Mouse (Mus musculus) gastrocnemius, postnatal 25 days (tissue): ENCODE data around the gene Oas1g. TPM values are rescaled to one million over a fixed set of nuclear protein-coding genes. Genes with fewer than 3 reads are reported as not detected.
"Not testable (repeated sequence)": the region's sequence is repeated elsewhere in the genome, so short reads cannot be mapped to it uniquely, and the experiment has no call there.

Experiments used
- DNase-seq: peaks from one replicate; pipeline ENCODE4 v3.0.0; 2022
- long read RNA-seq, 2 experiments: library from polyadenylated mRNA; stranded (forward); transcript quantifications; one replicate each; pipeline ENCODE4 v2.0.0; 2021
- total RNA-seq, 2 experiments: library from RNA; stranded (reverse); gene quantifications; 1 replicate in 1 of 2; 2 replicates in 1 of 2; pipeline ENCODE4 v1.2.3; 2021

The Oas1g gene
- total RNA-seq = not detected
- long read RNA-seq, experiment 1 = 0 reads
- long read RNA-seq, experiment 2 = 0 reads

DNA sequence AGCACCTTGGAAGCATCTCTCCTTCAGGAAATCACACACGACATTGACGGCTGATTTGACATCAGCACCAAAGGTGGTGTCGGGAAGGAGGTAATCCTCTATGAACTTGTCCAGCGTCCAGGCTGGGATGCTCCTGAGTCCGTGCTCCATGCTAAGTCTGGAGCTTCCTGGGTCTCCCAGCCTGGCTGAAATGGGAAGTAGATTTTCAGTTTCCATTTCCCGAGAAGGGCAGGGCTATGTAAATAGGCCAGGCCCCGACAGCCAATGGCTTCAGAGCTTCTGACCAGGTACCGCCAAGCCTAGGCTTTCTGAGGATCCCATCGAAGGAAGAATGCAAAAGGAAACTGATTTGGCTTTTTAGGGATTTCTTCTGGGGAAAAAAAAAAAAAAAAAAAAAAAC is at the start of gene Oas1g:
TSS of gene Oas1g (minus strand) at position 201 of the 400 bp plus-strand sequence.
- DNase-seq = not testable (repeated sequence)

DNA sequence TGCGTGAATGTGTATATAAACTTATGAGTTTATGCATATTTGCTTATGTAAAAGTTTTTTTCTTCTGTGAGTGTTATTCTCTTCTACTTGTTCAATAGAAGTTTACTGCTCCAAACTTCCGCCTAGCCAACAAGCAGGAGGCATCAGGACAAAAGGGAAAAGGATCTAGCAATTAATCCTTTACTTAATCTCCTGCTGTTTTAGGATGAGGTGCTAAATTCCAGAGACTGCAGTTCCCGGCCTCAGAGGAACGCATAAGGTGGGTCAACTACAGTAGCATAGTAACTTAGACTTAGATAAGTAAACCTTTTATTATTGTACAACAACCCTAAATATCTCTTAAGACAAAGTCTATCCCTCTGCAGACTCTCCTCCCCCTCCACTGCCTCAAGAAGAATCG is 46.6 kb upstream of the Oas1g start:
- no peak for DNase-seq

DNA sequence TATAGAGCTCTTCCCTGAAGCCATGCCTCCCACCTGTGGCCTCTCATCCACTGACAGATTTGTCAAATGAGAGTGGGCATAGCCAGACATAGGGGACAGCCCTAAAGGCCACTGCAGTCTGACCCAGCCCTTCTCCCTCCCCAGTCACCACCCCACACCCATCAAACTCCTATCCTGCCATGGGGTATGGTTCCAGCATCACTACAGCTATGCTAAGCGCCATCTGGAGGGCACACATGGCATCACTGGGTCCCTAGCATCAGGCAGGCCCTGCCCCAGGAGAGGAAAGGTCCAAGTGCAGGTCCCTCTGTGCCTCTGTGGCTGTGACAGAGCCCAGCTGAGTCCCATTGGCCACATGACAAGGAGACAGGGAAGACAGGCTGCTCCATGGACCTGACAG is 39.6 kb upstream of the Oas1g start:
- no peak for DNase-seq

DNA sequence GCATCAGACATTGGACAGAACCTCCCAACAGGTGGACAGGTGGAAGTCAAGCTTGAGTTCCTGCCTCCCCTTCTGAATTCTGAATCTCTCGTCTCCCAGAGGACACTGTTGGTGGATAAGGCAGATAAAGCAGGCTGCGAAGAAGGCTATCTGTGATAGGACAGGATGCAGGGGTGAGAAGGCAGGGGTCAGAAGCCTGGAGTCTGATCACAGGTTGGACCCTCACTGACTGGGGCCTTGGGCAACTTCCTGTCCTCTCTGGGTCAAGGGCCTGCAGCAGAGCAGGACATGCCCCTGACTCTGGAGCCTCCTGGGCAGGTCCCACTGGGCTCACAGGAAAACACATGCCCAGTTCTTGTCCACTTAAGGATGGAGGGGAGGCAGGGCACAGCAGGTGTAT is 38.9 kb upstream of the Oas1g start:
- DNase-seq = not testable (repeated sequence)

DNA sequence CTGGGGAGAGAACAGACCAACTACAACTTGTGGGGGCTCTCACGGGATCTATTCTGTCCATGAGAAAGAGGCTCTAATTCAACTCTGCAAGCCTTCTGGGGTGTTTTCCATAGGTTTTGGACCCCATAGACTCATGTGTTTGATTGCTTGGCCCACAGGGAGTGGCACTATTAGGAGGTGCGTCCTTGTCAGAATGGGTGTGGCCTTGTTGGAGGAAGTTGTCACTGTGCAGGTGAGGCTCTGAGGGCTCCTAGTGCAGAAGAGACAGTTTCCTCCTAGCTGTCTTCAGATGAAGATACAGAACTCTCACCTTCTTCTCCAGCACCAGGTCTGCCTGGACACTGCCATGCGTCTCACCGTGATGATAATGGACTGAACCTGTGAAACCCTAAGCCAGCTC is 37.1 kb upstream of the Oas1g start:
- not testable (repeated sequence) for DNase-seq

- no peak for DNase-seq
These were observed 36.6 kb upstream of the Oas1g start for GRCm38 (mm10) chr5:120923969-120924368.

- no peak for DNase-seq
These were observed 32.9 kb upstream of the Oas1g start for GRCm38 (mm10) chr5:120920296-120920695.

DNA sequence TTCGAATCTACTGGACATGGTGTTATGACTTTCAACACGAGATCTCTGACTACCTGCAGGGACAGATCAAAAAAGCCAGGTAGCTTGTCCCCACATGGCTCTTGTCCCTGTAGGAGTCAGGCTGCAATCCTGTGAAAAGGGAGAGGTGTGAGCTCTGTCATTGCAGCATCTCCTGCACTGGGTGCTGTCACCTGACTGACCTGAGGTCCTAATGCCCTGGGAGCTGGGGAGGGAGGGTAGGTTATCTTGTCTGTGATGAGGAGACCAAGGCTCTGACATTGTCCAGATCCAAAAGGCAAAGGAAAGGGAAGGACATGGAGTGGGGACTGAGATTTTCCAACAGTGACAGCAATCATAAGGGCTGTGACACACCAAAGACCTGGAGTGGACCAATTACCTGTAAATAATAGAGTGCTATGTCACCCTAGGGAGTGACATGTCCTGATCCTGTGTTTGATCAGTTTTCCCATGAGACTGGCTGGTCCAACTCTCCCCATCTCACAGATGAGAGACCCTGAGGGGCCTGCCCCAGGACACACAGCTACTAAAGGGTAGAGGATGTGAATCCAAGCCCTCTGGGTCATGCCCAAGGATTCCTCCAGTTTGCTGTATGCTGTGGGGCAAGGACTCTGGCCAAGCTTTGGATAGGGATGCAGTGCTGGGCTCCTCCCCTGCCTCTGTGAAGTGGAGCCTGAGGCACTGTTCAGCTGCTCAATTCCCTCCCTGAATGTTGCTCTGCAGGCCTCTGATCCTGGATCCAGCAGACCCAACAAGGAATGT is 31.9 kb upstream of the Oas1g start:
- DNase-seq = not testable (repeated sequence)

- not testable (repeated sequence) for DNase-seq
These were observed 26.8 kb upstream of the Oas1g start, which contains the start of gene Oas1d for GRCm38 (mm10) chr5:120914204-120914603. Gene Oas1d (plus strand): TSS chr5:120914536.

DNA sequence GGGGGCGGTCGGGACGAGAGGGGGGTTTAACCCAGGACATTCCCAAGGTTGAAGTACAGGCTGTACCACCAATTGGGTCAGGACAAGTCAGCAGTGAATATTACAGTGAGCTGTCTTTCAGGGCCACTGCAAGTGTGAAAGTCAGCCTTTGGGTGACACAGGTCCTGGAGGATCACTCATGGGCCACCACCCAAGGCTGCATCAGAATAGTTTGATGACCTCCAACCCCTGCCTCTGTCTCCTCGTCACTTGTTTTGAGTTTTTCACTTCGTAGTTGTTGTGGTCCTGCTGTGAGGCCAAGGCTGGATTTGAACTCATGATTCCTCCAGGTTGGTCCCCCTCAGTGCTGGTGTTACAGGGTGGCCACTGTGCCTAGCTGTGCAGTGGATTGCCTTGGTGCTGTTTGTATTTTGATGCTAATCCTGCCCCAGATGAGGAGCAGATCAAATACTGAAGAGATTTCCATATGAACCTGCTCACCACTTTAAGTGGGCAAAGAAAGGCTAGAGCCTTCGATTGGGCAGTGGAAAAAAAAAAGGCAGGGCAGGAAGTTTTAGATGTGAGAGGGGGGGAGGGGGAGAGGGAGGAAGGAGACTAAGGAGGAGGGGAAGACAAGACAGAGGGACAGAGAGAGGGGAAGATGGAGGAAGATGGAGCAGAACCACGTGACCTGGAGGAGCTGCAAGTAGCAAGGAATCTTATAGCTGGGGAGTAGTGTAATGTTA is 20.9 kb upstream of the Oas1g start:
- DNase-seq = no peak

DNA sequence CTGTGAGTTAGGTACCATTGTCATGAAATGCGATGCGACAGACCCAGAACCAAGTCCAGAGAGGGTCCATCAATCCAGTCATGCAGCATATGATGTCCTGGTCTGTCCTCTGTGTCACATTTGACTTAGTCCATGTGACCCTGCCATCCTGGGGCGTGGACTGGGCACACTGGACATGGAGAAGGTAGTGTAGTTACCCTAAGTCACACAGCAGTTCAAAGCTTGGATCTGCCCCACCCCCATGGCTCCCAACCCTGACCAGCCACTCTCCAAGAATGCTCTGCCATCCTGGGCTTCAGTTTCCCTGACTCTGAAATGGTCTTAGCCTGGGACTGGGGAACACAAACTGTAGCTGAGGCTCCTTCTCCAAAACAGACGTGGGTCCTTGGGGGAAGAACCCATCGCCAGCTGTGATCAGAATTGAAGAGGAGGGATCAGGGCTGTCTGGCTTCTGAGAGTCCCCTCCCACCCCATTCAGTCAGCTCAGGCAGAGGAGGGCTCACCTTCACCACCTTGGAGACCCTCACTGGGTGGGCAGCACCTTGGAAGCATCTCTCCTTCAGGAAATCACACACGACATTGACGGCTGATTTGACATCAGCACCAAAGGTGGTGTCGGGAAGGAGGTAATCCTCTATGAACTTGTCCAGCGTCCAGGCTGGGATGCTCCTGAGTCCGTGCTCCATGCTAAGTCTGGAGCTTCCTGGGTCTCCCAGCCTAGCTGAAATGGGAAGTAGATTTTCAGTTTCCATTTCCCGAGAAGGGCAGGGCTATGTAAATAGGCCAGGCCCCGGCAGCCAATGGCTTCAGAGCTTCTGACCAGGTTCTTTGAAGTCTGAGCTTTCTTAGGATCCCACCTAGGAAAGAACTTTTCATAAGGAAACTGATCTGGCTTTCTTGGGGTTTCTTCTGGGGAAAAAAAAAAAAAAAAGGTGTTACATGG is 19.6 kb upstream of the Oas1g start, which contains the start of gene Oas1a:
TSS of gene Oas1a (minus strand) at position 731 of the 943 bp plus-strand sequence.
- not testable (repeated sequence) for DNase-seq

GRCm38 (mm10) chr5:120902056-120902455 is 14.6 kb upstream of the Oas1g start:
- no peak for DNase-seq

- DNase-seq = no peak
These were observed 13.3 kb upstream of the Oas1g start for GRCm38 (mm10) chr5:120900666-120901065.

DNA sequence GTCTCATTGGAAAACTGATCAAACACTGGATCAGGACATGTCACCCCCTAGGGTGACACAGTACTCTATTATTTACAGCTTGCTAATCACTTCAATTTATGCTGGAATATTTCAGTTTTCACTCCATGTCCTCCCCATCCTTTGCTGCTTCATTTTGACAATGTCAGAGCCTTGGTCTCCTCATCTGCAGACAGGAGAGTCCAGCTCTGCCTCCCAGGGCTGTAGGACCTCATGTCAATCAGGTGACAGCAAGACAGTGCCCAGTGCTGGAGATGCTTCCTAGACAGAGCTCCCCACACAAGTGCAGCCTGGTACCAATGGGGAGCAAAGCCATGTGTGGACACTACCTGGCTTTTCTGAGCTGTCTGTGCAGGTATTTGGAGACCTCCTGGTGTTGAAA is 11.3 kb upstream of the Oas1g start:
- no peak for DNase-seq

DNA sequence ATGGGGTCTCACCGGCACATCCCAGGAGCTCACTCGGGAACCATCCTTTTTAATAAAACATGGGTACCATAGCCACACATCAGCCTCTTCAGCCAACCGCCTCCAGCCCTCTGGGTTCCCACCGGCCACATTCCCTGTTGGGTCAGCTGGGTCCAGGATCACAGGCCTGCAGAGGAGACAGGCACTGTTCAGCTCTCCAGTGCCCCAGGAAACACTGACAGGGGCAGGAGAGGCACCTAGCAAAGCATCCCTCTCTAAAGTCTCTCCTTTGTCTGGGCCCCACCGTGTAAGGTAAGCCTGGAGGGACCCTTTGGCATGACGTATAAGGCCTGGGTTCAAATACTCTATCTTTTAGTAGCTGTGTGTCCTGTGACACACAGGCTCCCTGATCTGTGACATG is 10.9 kb upstream of the Oas1g start:
- no peak for DNase-seq

DNA sequence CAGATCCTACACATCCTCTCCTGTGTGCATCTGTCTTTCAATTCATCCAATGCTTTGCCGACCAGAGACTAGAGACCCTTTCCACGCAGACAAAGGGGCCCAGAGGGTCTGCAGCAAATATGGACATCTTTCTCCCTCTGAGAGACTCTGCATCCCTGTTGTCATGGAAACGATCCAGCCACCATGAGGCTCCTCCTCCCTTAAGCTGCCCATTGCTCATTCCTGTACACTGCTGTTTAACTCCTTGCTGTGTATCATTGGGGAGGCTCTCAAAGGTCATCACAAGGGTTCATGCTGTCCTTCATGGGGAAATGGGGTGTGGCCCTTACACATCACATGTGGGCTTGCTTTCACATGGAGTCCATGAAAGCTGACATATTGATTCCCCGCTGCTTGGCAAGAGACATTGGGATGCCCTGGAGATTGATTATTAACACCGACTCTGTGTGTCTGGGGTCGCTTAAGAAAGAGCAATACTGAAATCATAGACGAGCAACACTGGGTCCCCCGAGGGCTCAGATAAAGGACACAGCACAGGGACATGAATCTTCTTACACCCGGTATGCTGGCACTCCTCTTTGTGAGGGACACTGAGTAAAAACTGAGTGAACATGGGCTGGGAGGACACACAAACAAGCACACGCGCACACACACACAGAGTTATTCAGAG is 8.0 kb upstream of the Oas1g start:
- DNase-seq = no peak

DNA sequence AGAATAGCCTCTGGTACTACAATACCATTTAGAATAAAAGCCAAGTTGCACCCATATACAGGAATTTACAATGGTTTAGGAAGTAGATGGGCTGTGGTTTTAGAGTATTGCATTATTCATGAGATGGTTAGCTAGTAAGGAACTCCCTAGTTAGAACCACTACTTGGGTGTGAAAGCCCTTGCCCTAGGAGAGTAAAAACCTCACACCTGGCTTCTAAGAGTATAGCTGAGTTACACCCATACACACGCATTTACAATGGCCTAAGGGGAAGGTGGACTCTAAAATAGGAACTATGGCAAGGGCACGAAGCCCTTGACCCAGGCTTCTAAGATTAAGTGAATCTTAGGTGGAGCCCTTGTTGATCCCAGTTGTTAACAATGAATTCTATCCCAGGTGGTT is 7.3 kb upstream of the Oas1g start:
- DNase-seq = not testable (repeated sequence)

DNA sequence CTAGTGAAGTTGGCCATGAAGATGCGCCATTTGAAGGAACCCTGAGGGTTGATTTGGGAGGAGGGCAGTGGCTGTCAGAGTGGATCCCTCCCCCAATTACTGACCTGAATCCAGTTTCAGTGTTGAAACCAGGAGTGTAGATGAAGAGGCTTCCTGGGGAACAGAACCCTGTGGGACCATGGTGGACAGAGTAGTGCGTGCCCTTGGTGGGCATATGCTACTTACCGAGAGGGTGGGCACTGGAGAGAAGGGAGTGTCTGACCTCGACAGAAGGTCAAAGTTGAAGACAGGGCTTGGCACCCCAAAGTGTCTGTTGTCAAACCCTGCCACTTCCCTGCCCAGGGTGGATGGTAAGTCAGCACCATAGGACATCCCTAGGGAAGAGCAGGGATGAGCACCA is 6.5 kb upstream of the Oas1g start:
- DNase-seq = not testable (repeated sequence)

DNA sequence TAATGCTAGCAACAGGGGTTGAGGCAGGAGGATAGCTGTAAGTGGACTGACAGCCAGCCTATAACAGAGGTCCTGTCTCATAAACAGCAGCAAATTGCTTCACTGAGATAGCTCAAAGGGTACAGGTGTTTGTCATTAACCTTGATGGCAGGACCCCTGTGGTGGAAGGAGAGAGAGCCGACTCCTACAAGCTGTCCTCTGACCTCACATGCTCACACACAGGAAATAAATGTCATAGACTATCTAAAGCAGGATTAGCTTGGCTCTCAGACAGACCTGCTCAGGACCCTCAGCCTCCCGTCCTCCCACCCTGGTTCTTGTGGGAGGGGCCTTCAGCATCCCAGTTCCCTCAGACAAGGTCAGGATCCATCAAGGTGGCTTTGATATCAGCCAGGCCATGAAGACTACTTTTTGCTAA is 4.8 kb upstream of the Oas1g start:
- no peak for DNase-seq

GRCm38 (mm10) chr5:120891566-120892242 is 4.3 kb upstream of the Oas1g start:
- not testable (repeated sequence) for DNase-seq

- DNase-seq = no peak
These were observed 3.6 kb upstream of the Oas1g start for GRCm38 (mm10) chr5:120890991-120891390.
